Mouse (Mus musculus) MEL (cell line): ENCODE measurements at regions not wholly inside any gene's neighbourhood (a gene's known extent, or its start where the extent isn't known, plus 50 kb on each side); places are given as distances from the start of the nearest gene placed in this dataset.

Experiments
- CTCF ChIP-seq, 3 experiments: IDR thresholded peaks in 2 of 3; conservative IDR thresholded peaks in 1 of 3; 2 replicates each; pipeline ENCODE4 v1.5.1; 2011 to 2012; ENCODE audit warnings: low read length in 3 of 3, low read depth in 2 of 3, mild to moderate bottlenecking in 2 of 3, improper control_type of control experiment in 1 of 3, inconsistent platforms in 1 of 3, mixed read lengths in 1 of 3, moderate library complexity in 1 of 3; ENCODE audit not compliant: control insufficient read depth in 1 of 3, insufficient read depth in 1 of 3, poor library complexity in 1 of 3, severe bottlenecking in 1 of 3
- GATA1 ChIP-seq: IDR thresholded peaks from 2 replicates; pipeline ENCODE4 v1.6.1; 2011; ENCODE audit warnings: low read depth, low read length, improper control_type of control experiment
- NELFE ChIP-seq: IDR thresholded peaks from 2 replicates; pipeline ENCODE4 v1.6.1; 2011; ENCODE audit warnings: low read depth, low read length, improper control_type of control experiment
- ZKSCAN1 ChIP-seq: IDR thresholded peaks from 2 replicates; pipeline ENCODE4 v1.6.1; 2012; ENCODE audit warnings: low read depth, mild to moderate bottlenecking, inconsistent platforms, low read length, improper control_type of control experiment, moderate library complexity

DNA sequence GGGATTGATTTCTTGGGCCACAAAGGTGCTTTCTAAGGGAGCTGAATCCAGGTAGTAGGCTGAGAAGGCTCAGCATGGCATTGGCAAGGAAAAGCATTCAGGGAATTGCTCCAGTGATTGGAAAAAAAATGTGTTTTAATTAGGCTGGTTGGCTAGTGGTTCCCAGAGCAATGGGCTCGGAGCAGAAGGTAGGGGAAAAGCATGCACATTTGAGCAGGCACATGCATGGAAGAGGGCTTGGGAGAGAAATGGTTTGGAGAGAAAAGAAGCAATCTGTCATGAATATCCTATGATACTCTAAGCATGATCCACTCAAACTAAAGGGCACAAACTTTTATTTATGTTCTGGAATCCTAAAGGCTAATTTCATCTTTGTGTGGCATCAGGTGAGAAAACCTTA lies 150.9 kb upstream of the Ppargc1a start:
- no peak for TF ChIP-seq GATA1
- no peak for TF ChIP-seq NELFE
- TF ChIP-seq ZKSCAN1 = no peak
- no peak for TF ChIP-seq CTCF (IDR thresholded peaks at IDR 0.05 in 2 of 3, conservative IDR thresholded peaks at IDR 0.05 in 1 of 3; ENCODE audit: control insufficient read depth in 1 of 3, insufficient read depth in 1 of 3, low read depth in 2 of 3, low read length in 3 of 3, poor library complexity in 1 of 3, severe bottlenecking in 1 of 3)
